Mouse (Mus musculus) kidney, adult 2 months (tissue): ENCODE measurements around the gene Mecom.

ENCODE experiments used
- CTCF ChIP-seq: fragments of 200-500 bp; conservative IDR thresholded peaks from 2 replicates; pipeline ENCODE4 v1.5.1; 2011; ENCODE audit warnings: low read depth, mild to moderate bottlenecking, control low read depth, low read length, moderate library complexity, mixed read lengths; ENCODE audit not compliant: insufficient read depth, insufficient read length
- POLR2A ChIP-seq: fragments of 200-500 bp; IDR thresholded peaks from one replicate; pipeline ENCODE4 v1.6.1; 2011; ENCODE audit warnings: low read depth, low read length, control low read depth

DNA sequence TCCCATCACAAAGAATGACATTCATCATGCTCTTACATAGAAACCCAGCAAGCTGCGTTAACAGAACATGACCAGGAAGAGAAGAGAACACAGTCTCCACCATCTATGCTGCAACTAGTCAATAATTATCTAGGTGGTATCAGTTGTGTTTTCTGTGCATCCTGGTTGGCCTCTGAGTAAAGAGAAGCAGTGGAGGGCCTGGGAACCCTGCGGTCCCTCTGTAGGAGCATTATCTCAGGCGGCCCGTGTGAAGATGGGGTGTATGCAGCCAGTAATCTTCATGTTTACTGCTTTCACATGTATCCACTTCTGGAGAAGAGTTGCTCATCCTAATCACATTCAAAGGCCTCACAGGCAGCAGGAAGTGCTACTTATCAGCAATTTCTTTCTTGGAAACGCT, 407.5 kb downstream of the Mecom start:
- TF ChIP-seq CTCF (no peak), POLR2A (no peak)
